ENCODE assay signal across 1 mouse cellular context in the genomic region with DNA sequence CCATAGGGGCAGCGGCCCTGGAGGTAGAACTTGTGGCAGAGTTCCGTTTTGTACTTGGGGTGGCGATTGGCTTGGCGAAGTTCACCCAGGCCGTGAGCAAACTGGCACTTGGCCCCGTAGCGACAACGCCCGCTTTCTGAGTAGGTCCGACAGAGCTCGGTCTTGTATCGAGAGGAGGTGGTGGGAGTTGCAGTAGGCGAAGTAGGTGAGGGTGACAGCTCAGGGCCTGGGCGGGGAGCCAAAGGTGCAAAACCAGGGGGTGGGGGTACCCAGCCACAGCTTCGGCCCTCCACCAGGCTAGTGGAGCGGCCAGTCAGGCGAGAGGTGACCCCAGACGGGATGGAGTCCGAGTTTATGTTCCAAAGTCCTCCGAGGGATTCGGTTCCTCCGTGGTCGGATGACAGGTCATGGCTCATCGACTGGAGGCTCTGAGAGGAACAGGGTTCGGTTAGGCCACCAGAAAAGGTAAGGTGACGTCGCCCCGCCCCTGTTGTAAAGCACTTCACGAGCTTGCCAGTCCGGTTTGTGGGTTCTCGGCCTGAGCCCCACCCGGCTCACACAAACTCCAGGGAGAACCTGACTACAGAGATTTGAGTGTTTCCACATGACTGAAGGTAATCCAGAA.
TF ChIP-seq lines count a peak whose summit lies in the region.

No protein-coding gene starts in this region.

TF ChIP-seq in MEL, 35 proteins besides CTCF, POLR2A, EP300 and RAD21:
- TF ChIP-seq ETS1 (IDR thresholded peaks at IDR 0.05; ENCODE audit: low read depth, low read length) (no peak), TAL1 (IDR thresholded peaks at IDR 0.05; ENCODE audit: low read length) (no peak), ZKSCAN1 (IDR thresholded peaks at IDR 0.05; ENCODE audit: low read depth, low read length) (no peak), MXI1 (IDR thresholded peaks at IDR 0.05; ENCODE audit: low read depth, low read length) (no peak), MYC (IDR thresholded peaks at IDR 0.05; ENCODE audit: low read depth, low read length) (no peak), RCOR1 (IDR thresholded peaks at IDR 0.05; ENCODE audit: low read depth, low read length) (no peak), ELF1 (IDR thresholded peaks at IDR 0.05; ENCODE audit: low read depth, low read length) (no peak), KAT2A (conservative IDR thresholded peaks at IDR 0.05; ENCODE audit: low read depth, low read length) (no peak), GATA1 (IDR thresholded peaks at IDR 0.05; ENCODE audit: low read depth, low read length) (no peak), GABPA (IDR thresholded peaks at IDR 0.05; ENCODE audit: low read depth, low read length) (no peak), POLR2AphosphoS5 (IDR thresholded peaks at IDR 0.05; ENCODE audit: borderline replicate concordance, low read depth, low read length) (no peak), USF2 (IDR thresholded peaks at IDR 0.05; ENCODE audit: borderline replicate concordance in 1 of 2, insufficient read depth in 1 of 2, low read depth in 1 of 2, low read length in 2 of 2) (no peak), UBTF (IDR thresholded peaks at IDR 0.05; ENCODE audit: borderline replicate concordance, insufficient read depth, low read depth, low read length) (no peak), CHD1 (IDR thresholded peaks at IDR 0.05; ENCODE audit: low read depth, low read length) (no peak), NRF1 (IDR thresholded peaks at IDR 0.05; ENCODE audit: insufficient read depth, low read depth, low read length, poor library complexity, severe bottlenecking) (no peak)
